Mouse (Mus musculus) kidney, postnatal 4 days (tissue): Measurements from ENCODE around the gene Ckb.
"Not testable (repeated sequence)": the region's sequence is repeated elsewhere in the genome, so short reads cannot be mapped to it uniquely, and the experiment has no call there.

Experiments
- DNase-seq, 2 experiments: peaks; one replicate each; pipeline ENCODE4 v3.0.0; 2021; ENCODE audit warnings: mixed read lengths in 2 of 2

Ckb gene

GRCm38 (mm10) chr12:111668457-111668912 is 3.7 kb downstream of the Ckb start:
- peak; percentile 99 to 100 for DNase-seq

GRCm38 (mm10) chr12:111667421-111667820 is 4.7 kb downstream of the Ckb start:
- DNase-seq: no peak

GRCm38 (mm10) chr12:111666380-111666779 is 5.8 kb downstream of the Ckb start:
- DNase-seq: no peak

GRCm38 (mm10) chr12:111665041-111665880 is 6.9 kb downstream of the Ckb start:
- no peak for DNase-seq

GRCm38 (mm10) chr12:111664144-111664634 is 7.9 kb downstream of the Ckb start:
- DNase-seq: peak; percentile 76 to 81

- no peak for DNase-seq
Observed at GRCm38 (mm10) chr12:111663228-111664143, 8.7 kb downstream of the Ckb start.

- not testable (repeated sequence) for DNase-seq
Observed at GRCm38 (mm10) chr12:111661554-111661953, 10.6 kb downstream of the Ckb start.

GRCm38 (mm10) chr12:111660628-111661027 is 11.5 kb downstream of the Ckb start:
- DNase-seq: no peak

- DNase-seq: no peak
Observed at GRCm38 (mm10) chr12:111659331-111659730, 12.8 kb downstream of the Ckb start.

GRCm38 (mm10) chr12:111655695-111656094 is 16.4 kb downstream of the Ckb start:
- DNase-seq: no peak

GRCm38 (mm10) chr12:111653434-111653833 is 18.7 kb downstream of the Ckb start:
- DNase-seq: peak; percentile 80 to 83

- no peak for DNase-seq
Observed at GRCm38 (mm10) chr12:111652953-111653352, 19.2 kb downstream of the Ckb start.

- DNase-seq: peak; percentile 78 to 82
Observed at GRCm38 (mm10) chr12:111648061-111648645, 24.0 kb downstream of the Ckb start.
